Mouse (Mus musculus): Measurements from ENCODE around the gene Kcnk13.

Gene Kcnk13

DNA sequence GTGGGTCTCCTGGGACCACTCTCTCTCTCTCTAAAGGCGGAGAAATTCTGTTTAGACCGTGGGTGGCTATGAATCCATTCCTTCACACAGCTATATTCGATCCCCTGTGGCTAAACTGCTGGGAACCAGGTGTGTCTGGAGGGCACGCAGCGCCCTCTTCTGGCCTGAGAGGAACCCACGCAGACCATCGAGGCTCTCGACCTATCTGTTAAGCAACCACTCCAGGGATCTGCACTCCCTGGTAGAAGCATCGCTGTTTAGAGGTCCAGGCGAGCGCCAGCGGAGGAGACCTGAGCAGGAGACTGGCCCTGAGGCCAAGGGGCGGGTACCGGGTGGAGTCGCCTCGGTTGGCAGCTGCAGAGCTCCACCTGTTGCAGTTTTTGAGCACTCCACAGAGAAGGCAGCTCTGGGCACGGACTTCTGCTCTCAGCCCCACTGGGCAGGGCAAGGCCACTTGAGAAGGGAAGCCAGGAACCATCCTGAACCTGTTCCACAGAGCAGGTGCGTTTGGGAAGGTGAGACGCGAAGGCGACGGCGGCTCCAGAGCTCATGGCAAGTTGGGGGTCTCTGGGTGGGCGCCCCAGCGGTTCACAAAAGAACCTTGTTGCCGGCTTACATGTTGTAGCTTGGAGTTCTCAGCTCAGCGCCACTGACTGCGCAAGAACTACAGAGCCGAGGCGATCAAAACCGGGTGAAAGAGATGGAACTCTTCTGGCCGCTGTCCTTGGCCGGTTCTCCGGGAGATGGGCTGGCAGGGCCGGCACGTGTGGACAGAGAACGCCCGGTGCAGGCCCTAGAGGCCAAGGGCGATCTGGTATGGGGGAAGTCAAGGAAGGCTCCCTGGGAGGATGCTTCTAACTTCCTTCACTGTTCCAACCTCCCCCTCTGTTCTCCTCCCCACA, at the start of gene Kcnk13:
Gene Kcnk13, plus strand, starts transcription at position 199 of the 902 bp plus-strand sequence.
- DNase-seq = peak; percentile 70

DNA sequence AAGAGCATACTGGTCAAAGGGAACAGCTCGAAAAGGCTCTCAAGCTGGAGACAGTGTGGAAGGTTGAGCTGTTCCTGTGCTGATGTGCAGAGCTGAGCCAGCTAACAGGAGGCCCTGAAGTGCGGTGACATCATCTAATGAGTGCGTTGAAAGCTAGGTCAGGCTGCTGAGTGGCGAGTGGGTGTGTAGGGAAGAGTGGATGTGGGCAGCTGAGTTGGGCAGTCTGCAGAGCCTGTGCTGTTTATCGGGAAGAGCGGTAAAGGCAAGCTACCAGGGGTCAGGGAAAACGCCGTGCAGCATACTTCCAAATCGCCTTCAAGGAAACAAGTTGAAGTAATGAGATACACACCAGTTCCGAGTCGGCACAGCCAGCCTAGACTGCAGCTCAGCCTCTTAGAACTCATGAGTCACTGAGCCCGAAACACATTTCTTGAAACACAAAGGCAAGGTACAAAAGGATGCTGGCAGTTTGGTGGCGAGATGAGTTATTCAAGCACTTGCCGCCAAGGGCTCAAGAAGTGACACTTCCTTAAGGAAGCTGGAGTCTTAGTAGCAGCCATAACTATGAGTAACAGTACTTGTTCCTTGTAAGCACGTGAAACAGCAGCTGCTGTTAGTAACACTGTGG, 46.4 kb upstream of the Kcnk13 start:
- no peak for DNase-seq

DNA sequence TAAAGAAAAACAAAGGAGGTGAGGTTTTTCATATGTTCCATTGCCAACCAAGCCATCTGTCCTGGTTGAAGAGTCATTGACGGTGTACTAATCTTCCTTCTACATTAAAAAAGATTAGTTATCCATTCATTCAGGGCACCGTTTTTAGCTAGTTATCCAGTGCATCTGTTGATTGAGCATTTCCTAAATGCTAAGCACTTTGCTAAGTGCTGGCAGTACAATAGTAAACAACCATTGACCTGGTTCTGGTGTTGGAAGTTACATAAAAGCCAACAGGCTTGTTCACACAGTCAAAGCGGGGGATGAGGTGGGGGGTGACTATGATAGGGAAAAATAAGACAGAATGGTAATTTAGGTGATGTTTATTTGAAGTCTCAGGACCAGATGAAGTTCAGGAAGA, 44.7 kb upstream of the Kcnk13 start:
- no peak for DNase-seq

DNA sequence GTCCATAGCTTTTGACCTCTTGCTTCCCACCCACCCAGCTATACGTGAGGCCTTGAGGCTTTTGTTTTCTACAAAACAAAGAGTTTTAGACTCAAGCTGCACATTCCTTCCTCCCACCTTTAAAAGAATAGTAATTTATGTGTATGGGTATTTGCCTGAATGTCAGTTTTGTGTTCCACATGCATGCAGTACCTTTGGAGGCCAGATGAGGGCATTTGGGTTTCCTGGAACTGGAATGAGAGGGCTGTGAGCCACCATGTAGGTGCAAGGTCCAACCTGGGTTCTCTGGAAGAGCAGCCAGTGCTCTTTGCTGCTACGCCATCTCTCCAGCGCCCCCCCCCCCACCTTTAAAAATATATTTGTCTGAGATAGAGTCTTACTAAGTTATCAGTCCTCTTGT, 43.3 kb upstream of the Kcnk13 start:
- no peak for DNase-seq

DNA sequence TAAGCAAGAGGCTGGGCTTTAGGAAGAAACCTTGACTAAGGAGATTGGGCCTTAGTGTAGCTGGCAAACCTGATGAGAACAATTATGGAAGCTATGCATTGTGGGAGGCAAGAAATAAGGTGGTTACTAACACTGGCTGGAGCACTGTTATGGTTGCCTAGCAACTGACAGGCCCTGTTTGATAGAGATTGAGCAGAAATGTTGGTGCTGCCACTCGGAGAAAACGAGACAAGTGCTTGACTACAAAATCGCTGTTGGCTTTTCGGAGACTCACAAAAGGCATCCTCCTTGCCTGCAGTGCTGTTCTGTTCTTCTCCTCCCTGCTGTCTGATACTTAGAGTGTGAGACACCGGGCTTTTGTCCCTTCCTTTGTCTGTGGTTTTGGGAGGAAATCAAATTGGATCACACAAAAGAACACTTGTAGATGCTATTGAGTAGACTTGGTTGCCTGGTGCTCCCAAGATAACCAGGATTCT, 41.1 kb upstream of the Kcnk13 start:
- DNase-seq = no peak

DNA sequence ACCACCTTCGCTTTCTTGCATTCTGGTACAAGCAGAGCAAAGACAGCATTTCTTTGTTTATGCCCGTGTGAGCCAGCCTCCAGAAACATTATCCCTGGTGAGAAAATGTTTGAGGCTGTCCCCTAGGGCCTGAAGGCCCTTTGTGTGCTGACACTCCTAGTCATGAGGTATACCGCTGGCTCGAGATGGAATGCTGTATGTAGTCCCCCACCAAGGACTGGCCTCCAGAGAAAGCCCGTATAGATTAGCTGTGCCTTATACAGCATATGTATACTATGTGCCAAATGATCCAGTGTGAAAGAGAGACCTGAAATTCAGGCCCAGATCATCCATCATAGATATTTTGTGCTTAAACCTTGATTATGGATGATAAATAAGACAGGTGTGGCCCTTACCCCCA, 40.6 kb upstream of the Kcnk13 start:
- DNase-seq = no peak

DNA sequence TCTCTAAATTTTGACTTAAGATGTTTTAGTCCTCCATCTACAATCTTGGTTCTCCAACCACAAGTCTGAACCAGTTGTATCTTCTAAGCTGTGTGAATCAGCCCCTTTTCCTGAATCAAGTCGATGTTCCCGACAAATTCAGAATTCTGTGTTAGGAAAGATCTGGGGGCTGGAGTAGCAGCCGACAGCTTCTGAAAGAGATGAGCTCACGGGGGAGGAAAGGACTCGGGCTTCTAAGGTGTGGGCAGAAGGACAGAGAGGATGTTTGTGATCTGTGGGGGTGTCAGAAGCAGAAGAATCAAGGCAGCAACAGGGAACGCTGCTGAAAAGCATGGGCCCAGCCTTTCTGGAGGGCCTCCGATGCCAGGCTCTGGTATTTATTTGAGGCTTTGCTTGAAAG, 36.0 kb upstream of the Kcnk13 start:
- DNase-seq = no peak

DNA sequence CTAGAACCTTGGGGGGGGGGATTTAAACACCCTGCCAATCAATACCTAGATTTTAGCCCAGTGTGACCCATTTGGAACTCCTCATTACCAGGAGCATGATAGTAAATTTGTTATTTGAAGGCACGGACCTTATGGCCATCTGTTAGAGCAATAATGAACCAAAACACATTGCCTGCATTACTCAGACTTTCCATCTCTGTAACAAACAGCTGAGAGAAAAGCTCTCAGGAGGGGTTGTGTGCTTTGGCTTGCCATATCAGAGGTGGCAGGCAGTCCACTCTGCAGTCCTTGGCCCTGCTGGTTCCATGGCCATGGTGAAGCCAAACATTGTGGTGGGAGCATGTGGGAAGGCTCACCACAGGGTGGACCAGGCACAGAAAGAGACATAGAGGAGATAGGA, 35.1 kb upstream of the Kcnk13 start:
- no peak for DNase-seq

DNA sequence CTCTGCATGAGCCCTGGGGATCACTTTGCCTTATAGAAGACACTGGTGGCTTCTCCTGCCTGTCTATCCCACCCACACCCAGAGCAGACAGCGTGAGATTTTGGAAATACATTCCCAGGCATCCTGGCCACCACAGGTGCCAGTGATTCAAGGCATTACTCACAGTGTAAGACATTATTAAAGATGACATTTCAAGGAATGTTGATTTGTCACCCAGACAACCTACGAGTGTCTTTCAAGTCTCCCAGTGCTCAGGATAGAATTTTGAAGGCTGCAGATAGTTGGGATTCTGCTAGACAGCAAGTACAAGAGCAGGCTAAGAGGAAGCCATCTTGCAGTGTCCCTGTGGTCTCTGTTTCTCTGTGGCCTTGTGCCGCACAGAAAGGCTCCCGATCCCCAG, 32.1 kb upstream of the Kcnk13 start:
- DNase-seq = no peak

DNA sequence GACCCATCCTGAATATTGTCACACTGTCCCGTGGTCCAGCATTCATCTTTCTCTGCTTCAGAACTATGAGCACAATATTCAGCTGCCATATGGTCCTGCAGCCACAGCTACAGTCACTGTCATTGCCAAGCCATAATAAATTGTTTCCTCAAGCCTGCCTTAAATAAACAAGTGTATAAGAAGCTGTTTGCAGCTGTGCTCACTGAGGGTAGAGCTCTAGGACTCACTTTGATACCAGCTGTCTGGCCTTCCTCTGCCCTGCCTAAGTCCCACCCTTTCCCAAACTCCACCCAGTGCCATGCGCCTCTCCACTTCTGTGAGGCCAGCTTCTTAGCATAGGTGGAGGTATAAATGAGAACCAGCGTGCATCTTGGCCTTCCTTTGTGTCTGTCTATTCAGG, 30.7 kb upstream of the Kcnk13 start:
- DNase-seq = no peak

DNA sequence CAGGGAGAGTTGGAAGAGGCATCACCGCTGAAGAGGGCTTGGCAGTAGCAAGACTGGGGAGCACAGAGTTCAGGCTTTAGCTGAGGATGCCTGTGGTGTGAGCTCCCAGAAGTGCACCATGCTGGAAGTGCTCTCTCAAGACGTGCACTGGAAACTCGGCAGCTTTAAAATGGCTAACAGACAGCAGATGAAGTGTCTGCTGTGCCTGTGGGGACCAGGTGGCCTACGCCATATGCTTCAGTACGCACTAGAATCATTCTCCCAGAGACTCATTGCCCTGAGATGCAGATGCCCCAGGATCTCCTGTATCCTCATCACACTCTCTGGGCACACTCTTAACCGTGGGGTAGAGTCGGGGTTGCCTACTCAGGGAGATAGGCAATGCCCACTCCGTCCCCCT, 28.9 kb upstream of the Kcnk13 start:
- DNase-seq = no peak

DNA sequence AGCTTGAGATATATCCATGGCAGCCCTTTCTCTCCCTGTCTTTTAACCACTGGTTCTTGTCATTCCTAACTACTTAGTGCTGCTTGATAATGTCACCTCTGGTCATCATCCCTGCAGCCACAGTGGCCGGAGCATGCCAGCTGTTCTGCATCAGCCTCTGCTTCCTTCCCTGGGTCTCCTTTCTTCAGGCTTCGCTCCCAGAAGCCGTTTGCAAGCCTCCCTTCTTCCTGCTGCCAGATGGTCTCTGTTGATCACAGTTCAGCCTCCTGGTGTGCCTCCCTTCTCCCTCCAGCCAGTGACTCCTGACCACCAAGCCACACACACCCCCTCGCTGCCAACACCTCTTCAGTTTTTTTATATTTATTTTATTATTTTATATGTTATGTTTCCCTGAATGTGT, 25.8 kb upstream of the Kcnk13 start:
- peak; percentile 63 for DNase-seq

DNA sequence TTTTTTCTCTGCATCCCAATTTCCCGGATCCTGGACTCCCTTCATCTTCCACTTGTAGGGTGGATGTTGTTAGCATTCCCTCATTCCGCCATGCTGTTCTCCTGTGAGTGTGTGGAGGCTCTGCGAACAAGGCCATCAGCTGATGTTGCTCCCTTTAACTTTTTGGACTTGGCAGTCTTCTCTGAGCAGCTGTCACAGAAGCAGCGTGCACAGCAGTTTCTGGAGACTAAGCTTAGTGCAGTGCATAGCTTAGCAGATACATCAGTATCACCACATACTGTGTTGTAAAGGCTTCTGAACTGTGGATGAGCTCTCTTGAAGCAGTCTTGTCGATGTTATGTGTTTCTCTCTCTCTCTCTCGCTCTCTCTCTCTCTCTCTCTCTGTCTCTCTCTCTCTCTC, 25.1 kb upstream of the Kcnk13 start:
- no peak for DNase-seq

DNA sequence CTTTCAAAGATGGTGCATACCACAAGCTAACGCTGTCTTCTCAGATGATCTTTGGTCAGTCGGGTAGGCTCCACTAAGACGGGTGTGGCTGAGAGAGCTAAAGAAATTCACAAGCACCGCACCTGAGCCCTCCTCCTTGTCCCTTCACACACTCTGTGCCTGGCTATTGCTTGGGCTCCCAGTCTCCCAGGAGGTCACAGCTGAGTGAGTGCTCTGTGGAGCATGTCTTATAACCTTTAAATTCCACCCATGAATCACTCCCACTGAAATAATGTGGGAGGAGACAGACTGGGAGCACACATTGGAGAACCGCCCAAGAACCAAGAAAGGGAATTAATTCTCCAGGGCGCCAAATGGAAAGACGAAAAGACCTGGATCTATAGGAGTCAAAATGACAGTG, 23.6 kb upstream of the Kcnk13 start:
- DNase-seq = no peak

DNA sequence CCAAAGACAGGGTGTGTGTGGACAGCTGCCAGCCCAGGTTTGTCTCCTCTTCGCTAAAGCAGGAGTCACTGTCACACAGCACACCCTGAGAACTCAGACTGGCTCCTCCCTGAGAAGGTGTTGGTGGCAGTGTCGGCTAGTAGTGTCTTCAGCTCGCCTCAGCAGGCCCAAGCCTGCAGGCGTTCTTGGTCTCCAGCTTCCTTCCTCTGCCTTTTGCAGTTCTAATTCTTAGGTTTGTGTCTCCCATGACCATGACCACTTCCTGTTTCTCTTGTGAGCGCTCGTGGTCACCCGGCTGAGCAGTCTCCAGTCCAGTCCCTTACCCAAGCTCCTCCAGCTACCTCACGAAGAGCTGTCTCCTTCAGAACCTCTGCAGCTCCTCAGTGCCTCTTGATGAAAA, 21.9 kb upstream of the Kcnk13 start:
- DNase-seq = no peak

DNA sequence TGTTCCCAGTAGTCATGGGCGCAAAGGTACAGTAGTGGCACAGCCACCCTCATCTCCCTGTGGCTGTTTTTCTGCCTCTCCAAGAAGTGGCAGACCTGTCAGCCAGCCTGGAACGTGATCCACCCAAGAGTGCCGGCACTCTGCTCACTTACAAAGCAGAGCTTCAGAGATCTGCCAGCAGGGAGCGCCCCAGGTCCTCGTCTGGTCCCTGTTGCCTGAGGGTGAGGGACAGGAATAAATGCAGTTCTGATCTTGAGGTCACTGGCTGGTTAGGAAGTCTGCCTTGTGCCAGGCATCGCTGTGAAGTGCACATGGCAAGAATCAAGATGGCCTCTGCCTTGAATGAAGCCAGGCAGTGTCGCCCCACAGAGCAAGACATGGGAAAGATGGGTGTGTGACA, 11.4 kb upstream of the Kcnk13 start:
- DNase-seq = peak; percentile 65

DNA sequence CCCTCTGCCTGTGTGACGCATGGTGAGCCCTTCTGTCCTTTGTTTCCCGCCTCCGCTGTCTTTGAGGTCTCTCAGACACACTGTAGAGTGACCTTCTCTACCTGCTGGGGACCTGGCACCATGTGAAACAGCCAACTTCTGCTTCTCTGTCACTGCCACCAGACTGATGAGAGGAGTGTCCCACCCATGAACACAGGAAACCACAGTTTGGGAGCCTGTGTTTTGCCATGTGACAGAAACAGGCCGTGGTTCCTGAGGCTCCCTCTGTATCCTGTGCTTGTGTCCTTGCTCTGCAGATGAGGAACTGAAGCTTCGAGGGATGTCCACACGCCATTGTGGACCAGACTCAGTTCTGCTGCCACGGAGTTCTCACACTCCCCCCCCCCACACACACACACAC, 7.9 kb upstream of the Kcnk13 start:
- no peak for DNase-seq

DNA sequence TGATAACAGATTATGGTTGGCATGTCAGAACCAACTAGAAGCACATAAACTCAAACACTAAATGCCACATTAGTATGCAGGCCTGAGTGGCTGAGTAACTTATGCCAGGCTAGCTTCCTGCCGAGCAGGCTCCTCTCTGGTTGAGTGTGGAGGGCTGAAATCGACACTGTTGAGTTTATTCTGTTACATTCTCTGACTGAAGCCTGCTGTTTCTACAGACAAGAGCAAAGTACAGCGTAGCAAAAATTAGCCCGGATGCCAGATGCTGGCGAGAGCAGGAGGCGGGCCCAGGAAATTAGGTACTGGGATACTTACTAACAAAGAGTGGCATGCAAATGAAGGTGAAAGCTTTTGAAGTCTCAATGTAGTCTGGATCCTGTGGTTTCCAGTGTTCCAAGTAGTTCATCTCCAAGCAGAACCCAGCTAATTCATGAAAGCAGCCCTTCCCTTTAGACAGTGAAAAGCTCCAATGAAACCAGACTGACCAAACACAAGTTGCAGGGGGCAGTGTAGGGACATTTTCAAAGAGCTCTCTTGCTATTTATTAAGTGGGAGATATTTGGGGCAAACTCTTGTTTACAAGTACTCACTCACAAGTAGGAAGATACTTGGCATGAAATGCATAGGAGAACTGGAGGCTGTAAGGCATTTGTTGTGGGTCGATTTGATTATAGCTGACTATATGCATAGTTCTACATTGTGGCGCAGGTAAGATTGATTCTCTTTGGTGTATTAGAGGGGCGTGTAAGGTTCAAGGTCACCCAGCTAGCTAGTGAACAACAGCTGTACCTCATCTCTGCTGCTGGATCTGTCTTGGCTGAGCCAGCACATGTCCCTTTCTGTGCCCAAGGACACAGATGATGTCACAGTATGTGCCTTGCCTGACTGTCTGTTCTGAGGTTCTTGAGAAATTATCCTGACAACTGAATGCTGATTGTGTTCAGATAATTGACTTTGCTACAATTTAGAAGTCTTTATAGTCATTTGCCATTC, 5.9 kb upstream of the Kcnk13 start:
- DNase-seq = no peak

DNA sequence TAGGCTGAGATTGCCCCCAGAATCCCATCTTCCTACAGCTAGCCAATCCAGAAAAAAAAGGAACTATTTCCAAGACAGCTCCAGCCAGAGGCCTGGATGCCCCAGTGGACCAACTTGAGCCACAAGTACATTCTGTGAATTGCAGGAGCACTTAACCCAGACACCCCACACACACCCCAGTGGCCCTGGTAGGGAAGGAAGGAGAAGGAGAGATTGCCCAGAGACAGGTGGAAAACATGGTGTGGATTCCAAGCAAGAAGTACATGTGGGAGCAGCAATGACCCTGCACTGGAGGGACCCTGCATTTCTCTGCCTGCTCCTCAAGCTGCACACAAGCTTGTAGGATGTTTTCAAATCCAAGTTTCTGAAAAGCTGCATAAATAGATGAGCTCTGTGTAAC, 5.0 kb upstream of the Kcnk13 start:
- no peak for DNase-seq

DNA sequence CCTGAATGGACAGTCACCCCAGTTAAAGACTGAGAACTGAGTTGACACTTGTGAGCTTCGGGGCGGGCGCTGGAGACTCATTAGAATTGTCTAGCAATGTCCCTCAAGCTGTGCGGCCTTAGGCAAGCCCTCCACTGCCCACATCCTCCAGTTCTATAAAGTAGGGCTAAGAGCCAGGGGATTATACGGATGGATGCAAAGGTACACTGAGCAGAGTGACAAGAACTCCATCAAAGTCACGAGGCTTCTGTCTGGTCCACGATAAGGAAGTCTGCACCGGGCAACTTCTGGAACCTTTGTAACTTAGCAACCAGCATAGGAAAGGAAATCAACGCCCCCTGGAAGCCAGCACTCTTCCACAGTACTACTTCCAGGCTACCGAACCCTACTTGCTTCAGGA, 4.4 kb upstream of the Kcnk13 start:
- DNase-seq = no peak

DNA sequence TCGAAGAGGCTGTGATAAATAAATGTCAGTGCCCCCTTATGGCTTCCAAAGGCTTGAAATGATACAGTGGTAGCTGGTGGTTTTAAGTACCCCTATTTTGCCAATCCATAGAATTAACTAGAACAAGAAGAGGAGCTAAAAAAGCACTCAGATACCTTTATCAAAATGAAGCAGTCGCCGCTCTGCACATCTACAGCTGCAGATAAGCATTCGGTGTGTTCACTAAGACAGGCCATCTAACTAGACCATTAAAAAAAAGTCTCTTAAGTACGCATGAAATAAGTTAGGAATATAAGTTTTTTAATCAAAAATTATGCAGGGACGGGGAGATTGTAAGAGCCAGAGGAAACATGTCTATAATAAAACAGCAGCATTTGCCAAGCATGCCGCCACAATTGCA, 3.6 kb upstream of the Kcnk13 start:
- no peak for DNase-seq

DNA sequence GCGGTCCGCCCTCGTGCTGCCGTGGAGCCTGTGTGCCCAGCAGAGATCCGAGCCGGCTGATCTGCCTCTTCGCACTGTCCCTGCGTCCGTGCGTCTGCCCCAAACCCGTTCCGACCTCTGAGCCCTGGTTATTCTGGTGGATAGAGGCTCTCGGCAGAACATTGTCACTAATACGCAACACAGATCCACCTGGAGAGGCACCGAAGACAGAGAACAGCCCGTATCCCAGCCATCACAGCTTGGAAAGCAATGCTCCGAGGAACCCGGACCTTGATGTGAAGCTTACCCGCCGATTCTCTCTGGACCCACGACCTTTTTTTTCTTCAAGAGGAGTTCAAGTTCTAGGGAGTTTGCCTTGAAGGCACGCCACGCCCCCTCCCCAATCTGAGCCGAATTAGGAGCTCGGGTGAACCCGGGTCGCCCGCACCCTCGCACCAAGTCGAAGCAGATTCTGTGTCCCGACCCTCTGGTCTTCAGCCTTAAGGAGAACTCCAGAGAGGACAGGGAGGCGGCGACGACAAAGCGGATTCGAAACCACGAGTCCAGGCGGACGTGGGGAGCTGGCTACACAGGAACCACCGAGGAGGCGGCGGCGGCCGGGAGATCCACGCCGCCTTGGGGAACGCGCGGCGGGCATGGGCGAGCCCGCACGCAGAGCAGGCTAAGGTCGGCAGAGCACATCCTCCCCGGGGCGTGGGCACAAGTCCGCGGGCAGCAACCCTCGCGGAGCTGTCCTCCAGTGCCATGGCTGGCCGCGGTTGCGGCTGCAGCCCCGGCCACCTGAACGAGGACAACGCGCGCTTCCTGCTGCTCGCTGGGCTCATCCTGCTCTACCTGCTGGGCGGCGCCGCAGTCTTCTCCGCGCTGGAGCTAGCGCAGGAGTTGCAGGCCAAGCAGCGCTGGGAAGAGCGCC, 1.2 kb downstream of the Kcnk13 start:
- DNase-seq = peak; percentile 37
